In genomic region chr7:46376172-46377007, GRCm38 (mm10) we compare ENCODE assay signal across 10 mouse cellular contexts. TPM values are rescaled to one million over a fixed set of nuclear protein-coding genes. Genes with fewer than 3 reads are reported as not detected.
DNase-seq lines count a peak whose midpoint lies in the region; ATAC-seq lines count a peak whose summit lies in the region.
"Had no signal": no experiment of that assay in that cellular context is flagged by ENCODE, and none has a peak within 500 bp of the region (broad histone marks: within the 10 kb centered on the region; RNA-seq: fewer than 3 reads in every experiment).

Myod1 (plus strand) TSS chr7:46376474.

- 5% methylated on average over 44 of the region's 44 CpGs for WGBS in heart, embryonic 15.5 days
- WGBS in embryonic facial prominence, embryonic 13.5 days, result 3% methylated on average over 44 of the region's 44 CpGs
- 5% methylated on average over 44 of the region's 44 CpGs for WGBS in hindbrain, embryonic 12.5 days

- H3K4me1 ChIP-seq in heart, embryonic 15.5 days (replicated peaks), result peaks cover 18% of the 10 kb centered on the region
- peaks cover 26% of the 10 kb centered on the region for H3K4me1 ChIP-seq in embryonic facial prominence, embryonic 13.5 days
- peaks cover 26% of the 10 kb centered on the region for H3K4me1 ChIP-seq in hindbrain, embryonic 12.5 days

- H3K27ac ChIP-seq in heart, embryonic 15.5 days, result no peak within 1 kb of the TSS
- no peak within 1 kb of the TSS for H3K27ac ChIP-seq in embryonic facial prominence, embryonic 13.5 days
- H3K27ac ChIP-seq in hindbrain, embryonic 12.5 days, result no peak within 1 kb of the TSS

- H3K9me3 ChIP-seq in heart, embryonic 15.5 days (replicated peaks), result no peaks in the 10 kb centered on the region
- no peaks in the 10 kb centered on the region for H3K9me3 ChIP-seq in embryonic facial prominence, embryonic 13.5 days
- no peaks in the 10 kb centered on the region for H3K9me3 ChIP-seq in hindbrain, embryonic 12.5 days (replicated peaks)

- intact Hi-C loops in heart, postnatal 36 days (cut with DNase I), result loop anchor here (10.0 kb wide), 1 partner anchor 282 kb away; no protein-coding TSS in a partner anchor

- H3K36me3 ChIP-seq in heart, embryonic 15.5 days, result no peaks in the 10 kb centered on the region
- H3K36me3 ChIP-seq in embryonic facial prominence, embryonic 13.5 days, result no peaks in the 10 kb centered on the region
- H3K36me3 ChIP-seq in hindbrain, embryonic 12.5 days, result no peaks in the 10 kb centered on the region

- DNase-seq in heart, postnatal 36 days, result no peak
- peak; percentile 16 for DNase-seq in neural tube, embryonic 10.5 days (ENCODE audit: extremely low spot score, low spot score)
- DNase-seq in cerebellum, adult 9-10 months, result no peak
- no peak for DNase-seq in MN1 (ENCODE audit: low spot score)

- ATAC-seq in heart, embryonic 15.5 days (replicated peaks; ENCODE audit: insufficient number of reproducible peaks, insufficient read depth, low FRiP score, low read depth), result no peak
- 0 out of 2 replicates have a peak, but pooled peaks have one; percentile 38 for ATAC-seq in embryonic facial prominence, embryonic 13.5 days (ENCODE audit: insufficient number of reproducible peaks, insufficient read depth, low FRiP score, low TSS enrichment, low read depth)
- 0 out of 2 replicates have a peak, but pooled peaks have one; percentile 21 for ATAC-seq in hindbrain, embryonic 12.5 days (ENCODE audit: low FRiP score)
- no peak for ATAC-seq in megakaryocyte, adult 5-6 weeks (ENCODE audit: poor library complexity, severe bottlenecking)
- ATAC-seq: CD4-positive, CD25-positive, alpha-beta regulatory T cell, adult 4 months had no signal

- peak within 1 kb of the TSS; percentile 36 for H3K4me2 ChIP-seq in heart, embryonic 15.5 days
- H3K4me2 ChIP-seq in embryonic facial prominence, embryonic 13.5 days, result peak within 1 kb of the TSS; percentile 54
- H3K4me2 ChIP-seq in hindbrain, embryonic 12.5 days (replicated peaks), result peak within 1 kb of the TSS; percentile 50

- H3K9ac ChIP-seq in heart, embryonic 15.5 days, result no peak within 1 kb of the TSS
- H3K9ac ChIP-seq in embryonic facial prominence, embryonic 13.5 days, result peak within 1 kb of the TSS; percentile 40
- H3K9ac ChIP-seq in hindbrain, embryonic 12.5 days, result 0 out of 2 replicates have a peak within 1 kb of the TSS, but pooled peaks have one; percentile 23

- peak within 1 kb of the TSS; percentile 7 for H3K4me3 ChIP-seq in heart, embryonic 15.5 days
- peak within 1 kb of the TSS; percentile 35 for H3K4me3 ChIP-seq in embryonic facial prominence, embryonic 13.5 days
- H3K4me3 ChIP-seq in hindbrain, embryonic 12.5 days, result peak within 1 kb of the TSS; percentile 24

- H3K27me3 ChIP-seq in heart, embryonic 15.5 days, result peaks cover 88% of the 10 kb centered on the region
- H3K27me3 ChIP-seq in embryonic facial prominence, embryonic 13.5 days, result peaks cover 92% of the 10 kb centered on the region
- H3K27me3 ChIP-seq in hindbrain, embryonic 12.5 days, result peaks cover 84% of the 10 kb centered on the region

RNA-seq across cellular contexts. Expression of gene Myod1, which starts in this region (rescaled TPM):
- 0.10 and 0.30 TPM in 2 replicates for polyA plus RNA-seq in heart, embryonic 15.5 days (2015; fragmentation: Nextera tagmentation; extraction: Ambion mirVana)
- not detected for total RNA-seq in heart, postnatal 36 days (2021)
- polyA plus RNA-seq in embryonic facial prominence, embryonic 13.5 days (2015; fragmentation: Nextera tagmentation; extraction: Ambion mirVana), result 10.2 and 14.5 TPM in 2 replicates
- polyA plus RNA-seq in hindbrain, embryonic 12.5 days (2016; fragmentation: Nextera tagmentation; extraction: Ambion mirVana), result 2.6 and 12.1 TPM in 2 replicates
- not detected in 2 replicates for total RNA-seq in megakaryocyte, adult 5-6 weeks (2015)
- total RNA-seq in megakaryocyte, adult 5-6 weeks (2017), result not detected in 2 replicates
- total RNA-seq: layer of hippocampus, postnatal 25 days had no signal
- polyA plus RNA-seq: CD4-positive, CD25-positive, alpha-beta regulatory T cell, adult 4 months had no signal

Comparison
In these comparisons a context has a peak if more than half of its experiments do, and no peak if none do; other contexts are left out.
1. ATAC-seq: peak in embryonic facial prominence, embryonic 13.5 days (single experiment) and hindbrain, embryonic 12.5 days (single experiment); none in heart, embryonic 15.5 days (single experiment) and megakaryocyte, adult 5-6 weeks (single experiment).
2. Peak in every context shown above with its lines, with median percentiles within 50 percentile points of each other: H3K4me2 ChIP-seq and H3K4me3 ChIP-seq.